Mouse (Mus musculus): ENCODE measurements at regions not wholly inside any gene's neighbourhood (a gene's known extent, or its start where the extent isn't known, plus 50 kb on each side); places are given as distances from the start of the nearest gene placed in this dataset.

DNA sequence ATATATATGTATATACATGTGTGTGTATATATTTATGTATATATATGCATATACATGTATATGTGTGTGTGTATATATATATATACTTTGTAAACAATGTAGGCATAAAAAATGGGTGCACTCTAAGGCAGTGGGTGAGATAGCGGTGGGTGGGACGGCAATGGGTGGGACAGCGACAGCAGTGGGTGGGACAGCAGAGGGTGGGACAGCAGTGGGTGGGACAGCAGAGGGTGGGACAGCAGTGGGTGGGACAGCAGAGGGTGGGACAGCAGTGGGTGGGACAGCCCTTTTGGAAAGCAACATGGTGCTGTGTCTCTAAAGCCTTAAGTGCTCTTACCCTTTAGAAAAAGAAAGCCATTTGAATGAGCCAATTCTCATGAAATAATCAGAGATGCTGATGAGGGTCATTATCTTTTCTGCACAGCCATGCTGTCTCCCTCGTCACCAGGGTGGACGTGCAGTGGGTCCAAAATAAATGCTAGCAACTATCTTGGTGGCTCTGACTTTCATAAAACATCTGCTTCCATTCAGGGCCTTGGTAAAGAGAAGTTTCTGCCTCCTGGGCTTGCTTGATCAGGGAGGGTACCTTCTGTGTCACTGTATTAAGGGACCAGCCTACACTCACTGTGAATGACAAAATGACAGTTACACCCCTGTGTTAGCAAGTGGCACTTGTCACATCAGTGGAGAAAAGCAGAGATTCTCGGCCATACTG lies 119.3 kb upstream of the Slc44a1 start:
- in situ Hi-C loops (cut with MseI, MboI) = no loop called here

DNA sequence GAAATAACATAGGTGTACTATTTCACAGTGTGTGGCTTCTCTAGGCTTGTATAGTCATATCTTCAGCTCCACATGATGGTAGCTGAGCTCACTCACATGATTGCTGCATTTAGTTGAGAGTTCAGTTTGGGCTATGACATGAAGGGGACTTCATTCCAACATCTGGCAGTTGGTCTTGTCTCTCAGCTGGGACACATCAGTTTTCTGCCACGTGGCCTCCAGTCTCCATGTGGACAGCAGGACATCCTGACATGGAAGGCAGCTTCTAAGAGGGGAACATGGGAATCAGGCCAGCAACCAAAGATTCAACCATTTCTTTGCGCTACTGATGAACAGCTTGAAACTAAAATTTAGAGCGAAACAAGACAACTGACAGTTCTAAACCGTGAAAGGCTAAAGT lies 121.2 kb upstream of the Slc44a1 start:
- in situ Hi-C loops (cut with MseI, MboI) = no loop called here

DNA sequence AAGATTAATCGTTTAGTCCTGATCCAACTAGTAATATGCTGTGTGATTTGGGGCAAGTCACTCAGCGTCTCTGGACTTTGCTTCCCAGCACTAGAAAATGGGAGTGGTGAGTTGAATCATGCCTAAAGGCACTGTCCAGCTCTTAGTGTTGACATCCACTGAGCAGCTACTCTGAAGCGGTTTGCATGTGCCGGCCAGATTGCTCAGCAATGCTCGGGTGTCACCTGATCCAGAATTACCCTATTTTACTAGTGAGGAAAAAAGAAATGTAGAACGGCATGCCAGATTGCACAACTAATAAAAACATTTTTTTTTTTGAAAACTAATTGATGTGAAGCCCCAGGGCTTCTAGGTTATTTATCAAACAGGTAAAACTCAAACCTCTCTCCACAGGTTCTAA lies 122.0 kb upstream of the Slc44a1 start:
- in situ Hi-C loops (cut with MseI, MboI) = no loop called here

DNA sequence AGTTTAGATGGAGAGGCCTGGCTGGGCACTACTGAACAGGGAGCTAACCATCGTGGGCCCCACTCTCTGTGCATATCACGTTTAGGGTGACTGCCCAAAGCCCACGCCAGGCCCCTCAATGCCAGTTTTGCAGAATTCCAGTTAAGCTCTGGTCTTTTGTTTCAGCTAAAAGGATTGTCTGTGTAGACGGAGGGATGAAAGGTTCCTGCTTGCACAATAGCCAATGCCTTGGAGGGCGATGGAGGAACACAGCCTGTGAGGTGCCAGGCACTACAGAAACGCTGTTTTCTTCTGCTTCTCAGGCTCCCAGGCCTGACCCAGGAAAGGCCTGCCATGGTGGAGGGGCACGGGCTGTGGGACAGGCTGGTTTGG lies 122.8 kb upstream of the Slc44a1 start:
- in situ Hi-C loops (cut with MseI, MboI) = no loop called here

DNA sequence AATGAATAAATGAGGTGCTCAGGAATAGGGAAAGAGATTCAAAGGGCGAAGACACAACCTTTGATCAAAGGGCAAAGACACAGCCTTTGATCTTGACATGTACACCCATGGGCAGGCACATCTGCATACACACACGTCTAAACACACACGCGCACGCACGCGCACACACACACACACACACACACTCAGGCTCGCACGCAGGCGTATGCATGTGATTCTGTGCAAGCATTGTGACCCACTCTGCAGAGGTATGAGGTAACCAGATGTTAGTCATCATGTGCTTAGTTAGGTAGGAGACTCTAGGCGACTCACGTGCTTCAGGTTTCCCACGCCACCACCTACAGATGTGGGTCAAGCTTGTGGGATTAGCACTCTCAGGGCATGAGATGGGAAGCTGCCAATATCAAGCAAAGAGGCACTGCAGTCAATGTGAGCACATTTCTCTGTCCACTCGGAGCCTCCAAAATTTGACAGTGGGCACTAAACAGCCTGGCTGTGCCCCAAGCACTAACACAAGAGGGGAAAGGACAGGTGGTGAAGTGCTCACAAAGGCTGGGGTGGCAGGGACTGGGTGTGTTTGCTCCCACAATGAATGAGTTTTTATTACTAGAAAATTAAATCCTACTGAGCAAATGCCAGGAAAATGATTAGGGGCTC lies 123.3 kb upstream of the Slc44a1 start:
- in situ Hi-C loops (cut with MseI, MboI) = no loop called here

DNA sequence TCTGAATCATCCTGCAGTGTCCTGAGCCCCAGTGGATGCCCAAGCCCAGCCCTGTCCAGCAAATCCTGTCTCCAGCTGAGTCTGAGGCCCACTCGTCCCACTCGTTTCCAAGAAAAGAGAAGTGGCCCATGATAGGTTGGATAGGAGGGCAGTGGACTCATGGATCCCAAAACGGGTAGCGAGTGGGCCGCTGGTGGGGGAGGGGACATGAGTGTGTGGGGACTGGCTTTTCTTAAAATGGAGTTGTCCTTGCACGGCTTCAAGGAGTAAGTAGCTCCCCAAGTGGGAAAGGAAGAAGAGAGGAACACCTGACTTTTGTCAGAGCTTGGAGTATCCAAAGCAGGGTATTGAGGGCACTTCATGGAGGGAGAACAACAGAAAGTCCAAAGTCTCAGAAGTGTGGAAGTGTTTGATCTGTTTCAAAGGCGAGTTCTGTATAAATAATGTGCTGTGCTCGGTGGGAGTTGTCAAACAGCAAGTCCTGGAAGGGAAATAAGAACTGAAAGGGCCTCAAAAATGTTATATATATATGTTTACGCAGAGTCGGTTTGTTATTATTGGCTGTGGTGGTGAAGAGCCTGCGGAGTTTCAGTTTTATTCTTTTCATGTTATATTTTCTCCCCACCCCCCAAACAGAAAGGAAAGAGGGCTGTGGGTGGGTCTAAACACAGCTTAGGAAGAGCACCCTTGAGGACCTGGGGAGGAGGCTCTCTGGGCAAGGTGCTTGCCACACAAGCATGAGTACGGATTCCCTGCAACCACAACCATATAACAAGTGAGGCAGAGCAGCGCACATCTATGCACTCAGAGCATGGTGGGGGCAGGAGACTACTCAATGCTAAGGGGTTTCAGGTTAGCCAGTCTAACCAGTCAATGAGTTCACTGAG lies 124.1 kb upstream of the Slc44a1 start:
- in situ Hi-C loops (cut with MseI, MboI) = no loop called here

DNA sequence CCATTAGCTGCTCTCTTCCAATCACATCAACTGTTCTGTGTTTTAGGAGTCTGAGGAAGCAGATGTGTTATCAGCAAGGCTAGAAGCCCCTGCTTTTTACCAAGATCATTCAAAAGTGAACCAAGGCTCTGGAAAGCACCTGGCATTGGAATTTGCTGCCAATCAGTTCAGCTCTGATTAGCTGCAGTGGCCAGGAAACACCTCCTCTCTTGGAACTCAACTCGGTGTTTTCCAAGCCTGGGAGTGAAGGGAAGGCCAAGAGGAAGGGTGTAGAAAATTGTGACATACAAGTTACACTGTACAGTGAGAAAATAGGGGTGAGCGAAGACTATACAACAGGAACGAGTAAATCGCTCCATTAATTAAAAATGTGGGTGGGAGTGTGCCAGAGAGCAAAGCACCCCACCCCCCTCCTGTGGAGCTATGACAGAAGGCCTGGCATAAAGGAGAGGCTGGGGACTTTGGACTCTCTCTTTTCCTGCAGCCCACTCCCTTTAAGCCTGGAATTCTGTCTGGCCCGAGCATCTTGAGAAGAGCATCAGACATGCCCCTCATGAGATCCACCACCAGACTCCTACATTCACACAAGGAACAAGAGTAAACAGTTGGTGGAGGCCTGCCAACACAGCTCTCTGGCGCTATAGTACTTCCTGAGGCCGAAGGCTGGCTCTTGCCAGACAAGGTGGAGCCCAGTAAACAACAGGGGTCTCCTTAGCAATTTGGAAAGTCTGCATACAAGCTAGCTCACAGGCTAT lies 124.9 kb upstream of the Slc44a1 start:
- in situ Hi-C loops (cut with MseI, MboI) = no loop called here

DNA sequence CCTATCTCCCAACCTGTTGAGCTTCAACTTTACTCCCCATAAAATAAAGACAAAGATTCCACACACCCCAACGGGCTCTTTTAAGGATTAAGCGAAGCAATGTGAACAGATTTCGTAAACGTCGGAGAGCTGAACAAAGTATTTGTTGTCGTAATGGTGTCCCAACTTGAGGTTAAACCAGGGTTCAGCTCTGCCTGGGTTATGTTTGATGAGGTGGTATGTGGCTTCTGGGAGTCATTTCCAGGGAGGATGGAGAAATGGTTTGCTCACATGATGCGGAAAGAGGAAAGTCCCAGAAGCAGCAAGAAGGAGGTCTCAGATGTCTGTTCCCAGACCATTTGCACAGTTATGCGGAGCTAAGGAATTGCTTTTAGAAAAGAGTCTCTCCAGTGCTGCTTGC lies 126.1 kb upstream of the Slc44a1 start:
- in situ Hi-C loops (cut with MseI, MboI) = no loop called here

DNA sequence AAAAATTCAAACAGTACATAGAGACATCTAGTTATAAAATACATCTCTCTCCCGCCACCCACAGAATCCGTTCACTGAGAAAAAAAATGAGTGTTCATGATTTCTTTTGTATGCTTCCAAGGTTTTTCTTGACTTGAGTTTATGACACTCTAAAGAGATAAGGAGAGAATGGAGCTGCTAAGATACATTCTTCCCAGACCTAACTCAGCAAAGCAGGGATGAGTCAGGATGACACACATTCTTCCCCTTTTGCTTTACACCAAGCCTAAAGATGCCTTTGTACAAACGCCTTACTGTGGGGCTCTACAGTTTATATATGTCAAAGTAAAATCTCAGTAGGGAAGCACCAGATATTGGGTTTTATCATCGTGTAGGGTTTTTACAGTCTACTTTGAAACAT lies 133.1 kb upstream of the Slc44a1 start:
- in situ Hi-C loops (cut with MseI, MboI) = no loop called here

DNA sequence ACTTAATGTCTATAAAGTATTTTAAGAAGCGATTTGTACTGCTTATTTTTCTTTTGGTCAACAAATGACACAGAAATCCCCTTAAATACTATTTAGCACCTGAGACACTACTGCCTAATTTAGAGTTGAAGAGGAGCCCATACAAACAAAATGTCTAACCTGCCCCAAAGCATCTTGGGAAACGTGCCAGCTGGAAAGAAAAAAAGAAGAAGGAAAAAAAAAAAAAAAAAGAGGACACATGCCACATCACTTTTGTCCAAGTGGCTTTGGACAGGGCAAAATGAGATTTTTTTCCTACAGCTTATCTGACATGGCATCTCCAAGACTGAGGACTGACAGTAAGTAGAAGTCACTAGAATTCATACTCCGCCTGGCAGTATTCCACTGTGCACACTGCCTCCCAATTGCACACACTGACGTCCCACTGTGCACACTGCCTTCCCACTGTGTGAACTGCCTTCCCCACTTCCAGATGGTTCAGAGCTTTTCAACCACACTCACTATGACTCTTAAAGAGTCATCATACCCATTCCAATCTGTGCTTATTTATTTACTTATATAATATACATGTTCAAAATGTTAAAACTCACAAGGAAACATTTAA lies 135.3 kb upstream of the Slc44a1 start:
- in situ Hi-C loops (cut with MseI, MboI) = no loop called here

DNA sequence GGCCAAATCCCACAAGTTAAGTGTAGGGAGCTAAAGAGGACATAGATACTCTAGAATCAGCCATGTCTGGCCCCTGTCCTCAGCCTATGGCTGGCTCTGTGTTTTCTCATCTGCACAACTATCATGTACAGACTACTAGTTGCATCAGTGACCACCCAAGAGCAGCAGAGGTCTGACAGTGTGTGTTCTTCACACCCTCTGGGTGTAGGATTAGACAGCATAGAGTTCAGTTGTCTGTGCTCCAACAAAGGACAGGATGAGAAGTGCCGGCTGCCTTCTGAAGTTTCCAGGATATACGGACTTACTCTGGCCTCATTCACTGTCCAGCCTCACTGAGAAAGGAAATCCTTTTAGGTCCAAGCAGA lies 135.9 kb upstream of the Slc44a1 start:
- in situ Hi-C loops (cut with MseI, MboI) = no loop called here

DNA sequence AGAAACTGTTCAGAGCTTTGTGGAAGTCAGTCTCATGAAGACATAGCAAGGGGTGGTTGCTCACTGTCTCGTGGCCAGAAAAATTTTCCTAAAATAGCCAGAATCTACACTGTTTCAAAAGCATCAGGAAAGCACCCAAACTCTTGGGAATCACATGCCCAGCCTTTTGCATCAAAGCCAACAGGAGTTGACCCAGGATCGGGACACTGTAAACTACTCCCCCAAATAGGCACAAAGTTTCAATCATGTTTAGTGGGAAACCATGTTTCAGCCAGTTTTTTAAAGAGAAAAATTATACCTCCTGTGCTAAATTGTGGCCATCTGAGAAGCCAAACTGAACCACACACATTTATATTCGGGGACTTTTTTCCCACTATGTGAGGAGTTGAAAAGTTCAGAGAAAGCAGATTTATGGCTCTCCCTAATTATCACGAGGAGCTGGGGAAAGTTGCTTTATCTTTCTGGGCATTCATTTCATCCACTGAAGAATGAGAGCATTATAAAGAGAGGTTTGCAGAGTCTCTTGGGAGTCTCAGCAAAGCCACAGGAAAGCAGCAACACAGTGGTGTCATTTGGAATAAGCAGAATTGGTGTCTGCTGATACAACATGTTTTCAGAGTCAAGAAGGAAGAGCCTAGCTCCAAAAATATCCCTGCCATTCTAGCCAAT lies 136.5 kb upstream of the Slc44a1 start:
- in situ Hi-C loops (cut with MseI, MboI) = no loop called here

DNA sequence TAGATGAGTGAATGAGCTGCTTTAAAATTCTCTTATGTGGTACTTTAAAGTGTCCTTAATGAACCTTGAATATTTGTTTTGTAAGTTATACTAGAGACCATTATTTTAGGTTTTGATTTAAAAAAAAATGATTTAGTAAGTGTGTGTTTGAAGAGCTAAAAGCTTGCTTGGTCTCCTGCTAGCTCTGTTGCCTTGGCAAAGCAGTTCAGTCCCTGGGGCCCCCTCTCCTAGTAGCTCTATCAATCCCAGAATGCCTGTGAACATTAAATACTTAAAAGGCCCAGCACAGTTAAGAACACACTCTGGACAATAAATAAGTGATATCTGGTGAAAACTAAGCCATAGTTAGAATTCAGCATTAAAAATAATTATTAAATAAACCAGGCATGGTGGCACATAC lies 138.3 kb upstream of the Abca1 start:
- in situ Hi-C loops (cut with MseI, MboI) = no loop called here

DNA sequence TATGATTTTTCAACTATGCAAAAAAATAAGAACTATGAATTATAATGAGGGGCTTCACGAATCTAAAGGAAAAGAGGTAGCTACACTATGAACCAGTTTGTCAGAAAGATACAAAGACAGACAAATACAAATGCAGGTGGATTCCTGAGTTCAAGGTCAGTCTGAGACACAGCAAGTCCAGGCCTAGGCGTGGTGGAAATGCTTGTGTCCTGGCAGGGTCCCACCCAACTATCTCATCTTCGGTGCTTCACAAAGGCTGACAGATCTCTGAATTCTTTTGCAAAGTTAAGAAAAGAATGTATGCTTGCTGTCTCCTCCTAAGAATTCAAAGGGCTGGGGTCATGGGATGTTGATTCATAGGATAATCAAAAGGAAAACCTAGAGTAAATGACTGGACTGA lies 132.9 kb upstream of the Abca1 start:
- in situ Hi-C loops (cut with MseI, MboI) = no loop called here

DNA sequence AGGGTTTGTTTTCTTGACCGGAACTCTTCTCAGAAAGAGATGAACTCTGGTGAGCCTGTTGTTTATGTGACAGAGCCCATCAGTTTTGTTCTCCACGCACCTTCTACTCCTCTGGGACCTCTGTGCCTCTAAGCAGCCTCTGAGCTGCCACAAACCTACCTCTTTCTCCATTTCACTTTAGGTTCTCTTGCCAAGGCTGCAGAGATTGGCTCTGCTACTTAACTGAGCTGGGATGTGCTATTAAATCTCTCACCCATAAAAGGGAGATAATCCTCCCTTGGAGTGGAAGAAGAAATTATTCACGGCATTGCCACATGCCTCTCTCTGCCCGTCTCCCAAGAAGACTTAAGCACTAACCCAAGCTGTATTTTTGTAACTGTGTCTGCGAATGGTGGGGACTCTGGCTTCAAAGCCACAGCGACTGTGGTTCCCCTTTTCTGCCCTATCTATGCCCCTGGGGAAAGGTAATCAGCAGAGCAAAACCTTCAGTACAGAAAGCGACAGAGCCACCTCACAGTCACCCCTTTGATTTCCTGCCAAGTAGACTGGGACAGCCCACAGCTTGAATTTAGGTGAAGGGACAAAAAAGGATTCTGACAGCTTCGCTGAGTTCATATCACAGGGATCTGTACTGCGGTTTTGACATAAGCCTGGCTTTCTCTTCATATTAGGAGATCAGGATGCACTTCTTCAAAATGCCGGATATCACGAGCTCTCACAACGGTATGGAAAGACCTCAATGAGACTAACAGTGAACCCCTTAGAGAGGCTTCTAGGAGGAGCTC lies 118.2 kb upstream of the Abca1 start:
- in situ Hi-C loops (cut with MseI, MboI) = no loop called here

DNA sequence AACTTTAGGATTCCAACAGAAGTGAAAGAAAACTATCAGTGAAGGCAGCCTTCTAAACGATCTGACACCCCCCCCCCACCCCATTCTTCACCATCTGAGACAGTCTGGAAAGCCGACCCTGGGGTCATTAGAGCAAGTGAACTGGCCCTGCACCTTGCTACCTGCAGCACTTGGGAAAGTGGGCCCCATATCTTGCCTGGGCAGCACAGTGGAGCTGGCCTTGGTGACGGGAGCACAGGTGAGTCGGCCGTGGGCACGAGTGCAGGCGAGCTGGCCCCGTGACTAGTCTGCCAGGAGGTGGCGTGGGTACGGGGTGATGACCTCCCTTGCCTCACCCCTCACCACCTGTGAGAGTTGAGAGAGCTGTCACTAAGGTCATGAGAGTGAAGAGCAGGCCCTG lies 110.7 kb upstream of the Abca1 start:
- in situ Hi-C loops (cut with MseI, MboI) = no loop called here

DNA sequence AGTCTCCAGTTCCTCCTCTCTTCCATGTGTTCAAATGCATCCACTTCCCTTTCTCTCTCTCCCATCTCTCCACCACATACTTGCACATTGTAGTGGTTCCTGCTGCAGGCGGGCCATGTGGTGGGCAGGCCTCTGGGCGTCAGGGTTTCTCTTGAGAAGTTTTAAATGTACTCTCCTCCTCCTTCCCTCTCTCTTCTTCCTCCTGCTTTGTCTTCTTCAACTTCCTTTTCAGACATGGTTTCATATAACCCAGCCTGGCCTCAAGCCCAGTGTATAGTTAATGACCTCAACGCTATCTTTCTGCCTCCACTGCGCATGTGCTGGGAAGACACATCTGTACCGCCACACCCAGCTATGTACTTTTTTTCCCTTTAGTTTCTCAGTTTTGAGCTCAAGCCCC lies 110.3 kb upstream of the Abca1 start:
- in situ Hi-C loops (cut with MseI, MboI) = no loop called here

DNA sequence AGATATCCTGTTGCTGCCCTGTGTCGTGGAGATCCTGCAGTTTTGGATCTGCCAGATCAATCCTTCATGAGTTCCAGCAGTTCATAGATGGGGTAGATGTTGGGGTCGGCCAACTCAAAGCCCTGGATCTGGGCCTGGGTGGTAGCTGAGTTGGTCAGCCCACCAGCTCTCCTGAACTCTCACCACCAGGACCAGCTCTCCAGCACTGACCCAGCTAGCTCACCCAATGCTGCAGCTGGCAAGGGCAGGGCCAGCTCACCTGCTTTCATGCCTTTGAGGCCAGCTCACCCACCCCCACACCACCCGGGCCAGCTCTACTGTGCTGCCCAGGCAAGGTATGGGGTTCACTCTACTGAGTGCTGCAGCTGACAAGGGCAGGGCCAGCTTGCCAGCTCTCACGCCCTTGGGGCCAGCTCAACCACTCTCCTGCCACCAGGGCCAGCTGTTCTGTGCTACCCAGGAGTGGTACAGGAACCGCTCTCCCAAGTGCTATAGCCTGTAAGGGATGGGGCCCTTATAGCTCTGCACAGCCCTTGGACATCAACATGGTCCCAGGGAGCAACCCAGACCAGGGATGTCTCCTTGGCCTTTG lies 109.7 kb upstream of the Abca1 start:
- in situ Hi-C loops (cut with MseI, MboI) = no loop called here

DNA sequence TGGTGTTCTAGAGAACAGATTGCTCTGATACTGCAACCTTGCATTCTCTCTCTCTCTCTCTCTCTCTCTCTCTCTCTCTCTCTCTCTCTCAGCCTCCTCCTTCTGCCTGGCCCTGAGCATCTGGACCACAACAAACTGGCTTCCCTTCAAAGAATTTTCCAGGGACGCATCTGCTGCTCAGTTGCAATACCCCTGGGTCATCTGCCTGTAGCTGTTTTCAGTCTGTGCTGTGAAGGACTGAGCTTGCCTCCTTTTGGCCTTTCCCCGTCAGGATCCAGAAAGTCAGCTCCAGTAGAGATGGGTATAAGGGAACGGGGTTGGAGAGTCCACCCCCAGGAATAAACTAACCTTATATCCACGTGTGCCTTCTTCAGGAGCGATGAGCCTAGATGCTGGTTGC lies 105.2 kb upstream of the Abca1 start:
- in situ Hi-C loops (cut with MseI, MboI) = no loop called here

DNA sequence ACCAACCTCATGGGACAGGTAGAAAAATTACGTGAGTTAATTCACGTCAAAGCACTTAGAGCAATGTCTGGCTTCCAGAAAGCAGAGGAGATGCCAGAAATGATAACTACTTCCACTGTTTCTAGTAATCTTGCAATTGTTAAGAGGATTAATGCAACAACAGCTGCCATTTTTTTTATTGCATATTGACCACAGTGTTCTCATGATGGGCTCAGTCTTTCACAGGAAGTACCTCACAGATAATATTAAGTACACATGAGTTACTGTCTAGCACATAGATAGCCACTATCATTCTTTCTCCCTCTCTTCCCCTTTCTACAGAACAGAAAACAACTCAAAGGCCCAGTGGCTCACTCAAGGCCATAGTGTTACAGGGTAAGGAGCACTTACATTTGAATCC lies 104.8 kb upstream of the Abca1 start:
- in situ Hi-C loops (cut with MseI, MboI) = no loop called here
